In the genomic region with DNA sequence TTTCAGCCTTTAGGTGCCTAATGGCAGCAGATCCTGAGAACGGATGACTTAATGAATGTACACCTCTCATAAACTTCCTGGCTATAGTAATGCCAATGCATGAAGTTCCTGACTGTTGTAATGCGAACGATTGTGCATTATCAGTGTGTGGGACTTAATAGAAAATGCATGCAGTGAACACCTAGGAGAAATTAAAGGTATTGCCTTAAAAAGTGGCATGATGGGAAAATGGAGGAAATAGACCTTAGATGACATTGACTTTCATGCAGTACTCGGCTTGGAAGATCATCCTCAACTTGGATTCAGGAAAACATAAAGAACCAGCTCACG, we compare ENCODE assay signal across 9 mouse cellular contexts. TPM values are rescaled to one million over a fixed set of nuclear protein-coding genes. Genes with fewer than 3 reads are reported as not detected.
DNase-seq lines count a peak whose midpoint lies in the region; ATAC-seq and TF ChIP-seq lines count a peak whose summit lies in the region.
"Had no signal": no experiment of that assay in that cellular context is flagged by ENCODE, and none has a peak within 500 bp of the region (broad histone marks: within the 10 kb centered on the region; RNA-seq: fewer than 3 reads in every experiment).

No protein-coding gene starts in this region.

- H3K27me3 ChIP-seq in embryonic facial prominence, embryonic 11.5 days (ENCODE audit: control insufficient read depth, insufficient read depth, low read length): no peaks in the 10 kb centered on the region
- no peaks in the 10 kb centered on the region for H3K27me3 ChIP-seq in hindbrain, embryonic 16.5 days (replicated peaks; ENCODE audit: control insufficient read depth, insufficient read depth, low read length)
- no peaks in the 10 kb centered on the region for H3K27me3 ChIP-seq in midbrain, embryonic 16.5 days (ENCODE audit: control insufficient read depth, insufficient read depth, low read depth, low read length)

- no peak for TF ChIP-seq CTCF in left cerebral cortex, adult 2 months (IDR thresholded peaks at IDR 0.05)

- H3K36me3 ChIP-seq in embryonic facial prominence, embryonic 11.5 days (replicated peaks; ENCODE audit: control insufficient read depth, insufficient read depth, low read depth, low read length): no peaks in the 10 kb centered on the region
- H3K36me3 ChIP-seq in hindbrain, embryonic 16.5 days (ENCODE audit: control insufficient read depth, insufficient read depth, low read length): no peaks in the 10 kb centered on the region
- H3K36me3 ChIP-seq in midbrain, embryonic 16.5 days (ENCODE audit: control insufficient read depth, insufficient read depth, low read length): no peaks in the 10 kb centered on the region

- H3K9ac ChIP-seq in embryonic facial prominence, embryonic 11.5 days (replicated peaks; ENCODE audit: low read length): peak overlapping the region; percentile 64
- H3K9ac ChIP-seq in hindbrain, embryonic 16.5 days (ENCODE audit: low read depth, low read length): peak overlapping the region; percentile 74; the same call in 1 of the 2 replicates
- H3K9ac ChIP-seq in midbrain, embryonic 16.5 days (ENCODE audit: low read depth, low read length): peak overlapping the region; percentile 74

- WGBS in embryonic facial prominence, embryonic 11.5 days: 81% methylated on average over 5 of the region's 5 CpGs
- WGBS in hindbrain, embryonic 16.5 days: 76% methylated on average over 5 of the region's 5 CpGs
- 81% methylated on average over 5 of the region's 5 CpGs for WGBS in midbrain, embryonic 16.5 days

- DNase-seq in left cerebral cortex, adult 2 months (ENCODE audit: extremely low spot score in 1 of 2, low spot score in 2 of 2): no peak
- DNase-seq in left cerebral cortex, adult 8-10 months (ENCODE audit: low spot score in 2 of 2): no peak
- DNase-seq in embryonic facial prominence, embryonic 11.5 days (ENCODE audit: low spot score): no peak
- no peak for DNase-seq in layer of hippocampus, postnatal 25 days (ENCODE audit: extremely low spot score in 1 of 2, low spot score in 1 of 2)
- DNase-seq in gastrocnemius, adult 8-10 months (ENCODE audit: low spot score in 2 of 2): no peak
- no peak for DNase-seq in layer of hippocampus, postnatal 14 days (ENCODE audit: low spot score in 2 of 2)

- peak overlapping the region; percentile 61 for H3K4me2 ChIP-seq in embryonic facial prominence, embryonic 11.5 days (ENCODE audit: low read depth, low read length)
- peak overlapping the region; percentile 67 for H3K4me2 ChIP-seq in hindbrain, embryonic 16.5 days (ENCODE audit: low read length)
- peak overlapping the region; percentile 70 for H3K4me2 ChIP-seq in midbrain, embryonic 16.5 days (ENCODE audit: low read length)

- intact Hi-C loops in left cerebral cortex, adult 2 months (cut with DNase I): loop anchor here (10.0 kb wide), 1 partner anchor 512 kb away; no protein-coding TSS in a partner anchor

- no peak overlapping the region for H3K27ac ChIP-seq in left cerebral cortex, adult 2 months
- H3K27ac ChIP-seq in embryonic facial prominence, embryonic 11.5 days (replicated peaks; ENCODE audit: low read depth, low read length): no peak overlapping the region
- H3K27ac ChIP-seq in hindbrain, embryonic 16.5 days (ENCODE audit: low read depth, low read length): no peak overlapping the region; the same call in 1 of the 2 replicates
- H3K27ac ChIP-seq in midbrain, embryonic 16.5 days (ENCODE audit: low read length): peak overlapping the region; percentile 85

- H3K4me1 ChIP-seq in embryonic facial prominence, embryonic 11.5 days (ENCODE audit: control insufficient read depth, insufficient read depth, low read length): no peaks in the 10 kb centered on the region
- no peaks in the 10 kb centered on the region for H3K4me1 ChIP-seq in hindbrain, embryonic 16.5 days (ENCODE audit: control insufficient read depth, insufficient read depth, low read depth, low read length)
- peaks cover 3% of the 10 kb centered on the region; the same call in 1 of the 2 replicates for H3K4me1 ChIP-seq in midbrain, embryonic 16.5 days (ENCODE audit: control insufficient read depth, insufficient read depth, low read length)

- peak overlapping the region; percentile 44 for H3K4me3 ChIP-seq in left cerebral cortex, adult 2 months
- H3K4me3 ChIP-seq in embryonic facial prominence, embryonic 11.5 days (ENCODE audit: low read depth, low read length): peak overlapping the region; percentile 52
- peak overlapping the region; percentile 63 for H3K4me3 ChIP-seq in hindbrain, embryonic 16.5 days (ENCODE audit: low read length)
- H3K4me3 ChIP-seq in midbrain, embryonic 16.5 days (ENCODE audit: low read depth, low read length): peak overlapping the region; percentile 70

- no peaks in the 10 kb centered on the region for H3K9me3 ChIP-seq in embryonic facial prominence, embryonic 11.5 days (replicated peaks; ENCODE audit: control insufficient read depth, low read length)
- H3K9me3 ChIP-seq in hindbrain, embryonic 16.5 days (ENCODE audit: control insufficient read depth, low read length): no peaks in the 10 kb centered on the region
- no peaks in the 10 kb centered on the region for H3K9me3 ChIP-seq in midbrain, embryonic 16.5 days (replicated peaks; ENCODE audit: control insufficient read depth, low read length, poor library complexity, severe bottlenecking)

- ATAC-seq in embryonic facial prominence, embryonic 11.5 days (replicated peaks; ENCODE audit: insufficient number of reproducible peaks, low FRiP score, low TSS enrichment, low read depth): no peak; the same call in 1 of the 2 replicates
- ATAC-seq in hindbrain, embryonic 16.5 days: no peak
- no peak for ATAC-seq in midbrain, embryonic 16.5 days

RNA-seq across cellular contexts. Expression of gene Zpbp, which starts 0.3 kb away (rescaled TPM):
- 1 to 10 TPM; 1.1 to 1.2 TPM for total RNA-seq in left cerebral cortex, adult 2 months (2021)
- total RNA-seq in left cerebral cortex, adult 8-10 months (2022): 1 to 10 TPM; 1.1 to 1.5 (median 1.5) TPM
- 0.60 and 0.79 TPM in 2 replicates for polyA plus RNA-seq in embryonic facial prominence, embryonic 11.5 days (2014; fragmentation: Nextera tagmentation; extraction: Ambion mirVana)
- 1.6 and 1.7 TPM in 2 replicates for polyA plus RNA-seq in hindbrain, embryonic 16.5 days (2015; fragmentation: Nextera tagmentation; extraction: Ambion mirVana)
- polyA plus RNA-seq in midbrain, embryonic 16.5 days (2015; fragmentation: Nextera tagmentation; extraction: Ambion mirVana): 1.5 and 1.7 TPM in 2 replicates
- 1 to 10 TPM in 1 of 2 experiments, under 1 TPM in 1; 0.75 to 1.0 TPM for total RNA-seq in layer of hippocampus, postnatal 25 days (2021)
- total RNA-seq in gastrocnemius, adult 8-10 months (2022): under 1 TPM; 0.05 to 0.19 (median 0.15) TPM
- 1 to 10 TPM in 1 of 2 experiments, under 1 TPM in 1; 0.88 to 1.1 TPM for total RNA-seq in layer of hippocampus, postnatal 14 days (2021)

RNA-seq across cellular contexts. Expression of gene Spata48, which starts 0.6 kb away (rescaled TPM):
- 1 to 10 TPM in 1 of 2 experiments, not detected in 1; 1.7 TPM for total RNA-seq in left cerebral cortex, adult 2 months (2021)
- total RNA-seq in left cerebral cortex, adult 8-10 months (2022): under 1 TPM; 0.62 to 0.91 (median 0.80) TPM
- polyA plus RNA-seq in embryonic facial prominence, embryonic 11.5 days (2014; fragmentation: Nextera tagmentation; extraction: Ambion mirVana): 2.0 and 3.1 TPM in 2 replicates
- 0.11 and 0.29 TPM in 2 replicates for polyA plus RNA-seq in hindbrain, embryonic 16.5 days (2015; fragmentation: Nextera tagmentation; extraction: Ambion mirVana)
- 0.30 TPM in 1 of 2 replicates, not detected in the other for polyA plus RNA-seq in midbrain, embryonic 16.5 days (2015; fragmentation: Nextera tagmentation; extraction: Ambion mirVana)
- total RNA-seq in layer of hippocampus, postnatal 25 days (2021): 1 to 10 TPM; 1.2 to 1.4 TPM
- 1 to 10 TPM in 2 of 4 experiments, not detected in 2; 1.1 to 1.3 TPM for total RNA-seq in gastrocnemius, adult 8-10 months (2022)
- total RNA-seq in layer of hippocampus, postnatal 14 days (2021): 1 to 10 TPM; 1.6 to 3.3 TPM
- polyA plus RNA-seq: gonadal fat pad, adult 2 months had no signal
